Mouse (Mus musculus) cerebellum, postnatal 10 days (tissue): ENCODE results near the gene Gpr3.

Source experiments
- DNase-seq, 2 experiments: peaks; one replicate each; pipeline ENCODE4 v3.0.0; 2021; ENCODE audit warnings: mixed read lengths in 2 of 2

Gpr3 gene

GRCm38 (mm10) chr4:133197801-133198286, 14.5 kb downstream of the Gpr3 start:
- DNase-seq, result peak; percentile 61 to 62

- peak; percentile 61 to 66 for DNase-seq
Observed at GRCm38 (mm10) chr4:133197355-133197754, 15.0 kb downstream of the Gpr3 start.

- DNase-seq, result peak; percentile 45 to 53
Observed at GRCm38 (mm10) chr4:133196852-133197251, 15.5 kb downstream of the Gpr3 start.

GRCm38 (mm10) chr4:133196136-133196535, 16.2 kb downstream of the Gpr3 start:
- no peak for DNase-seq

- no peak for DNase-seq
Observed at GRCm38 (mm10) chr4:133195014-133195413, 17.3 kb downstream of the Gpr3 start.

- no peak for DNase-seq
Observed at GRCm38 (mm10) chr4:133194482-133194881, 17.9 kb downstream of the Gpr3 start.

- DNase-seq, result no peak
Observed at GRCm38 (mm10) chr4:133189396-133189795, 22.9 kb downstream of the Gpr3 start.

GRCm38 (mm10) chr4:133186856-133187255, 25.5 kb downstream of the Gpr3 start:
- DNase-seq, result no peak

GRCm38 (mm10) chr4:133185893-133186292, 26.4 kb downstream of the Gpr3 start:
- no peak for DNase-seq

- DNase-seq, result peak; percentile 63 to 66
Observed at GRCm38 (mm10) chr4:133184898-133185665, 27.3 kb downstream of the Gpr3 start.

- no peak for DNase-seq
Observed at GRCm38 (mm10) chr4:133184031-133184897, 28.1 kb downstream of the Gpr3 start.

- no peak for DNase-seq
Observed at GRCm38 (mm10) chr4:133182439-133183033, 29.8 kb downstream of the Gpr3 start.

GRCm38 (mm10) chr4:133179258-133179657, 33.1 kb downstream of the Gpr3 start:
- no peak for DNase-seq

- no peak for DNase-seq
Observed at GRCm38 (mm10) chr4:133178305-133178704, 34.0 kb downstream of the Gpr3 start.

GRCm38 (mm10) chr4:133176761-133177403, 35.5 kb downstream of the Gpr3 start:
- DNase-seq, result peak; percentile 41 to 54

- DNase-seq, result peak; percentile 75 to 79
Observed at GRCm38 (mm10) chr4:133175998-133176760, 36.2 kb downstream of the Gpr3 start.

- DNase-seq, result no peak
Observed at GRCm38 (mm10) chr4:133175274-133175673, 37.1 kb downstream of the Gpr3 start.

- no peak for DNase-seq
Observed at GRCm38 (mm10) chr4:133174361-133174760, 38.0 kb downstream of the Gpr3 start.

- DNase-seq, result no peak
Observed at GRCm38 (mm10) chr4:133172451-133172850, 39.9 kb downstream of the Gpr3 start.

- DNase-seq, result peak; percentile 60 to 61
Observed at GRCm38 (mm10) chr4:133170616-133171015, 41.7 kb downstream of the Gpr3 start.

- no peak for DNase-seq
Observed at GRCm38 (mm10) chr4:133170056-133170524, 42.2 kb downstream of the Gpr3 start.
